ENCODE assay signal across 12 mouse cellular contexts in genomic region chr15:97049281-97049841, GRCm38 (mm10). TPM values are rescaled to one million over a fixed set of nuclear protein-coding genes. Genes with fewer than 3 reads are reported as not detected.
DNase-seq lines count a peak whose midpoint lies in the region; ATAC-seq and TF ChIP-seq lines count a peak whose summit lies in the region.
"Had no signal": no experiment of that assay in that cellular context is flagged by ENCODE, and none has a peak within 500 bp of the region (broad histone marks: within the 10 kb centered on the region; RNA-seq: fewer than 3 reads in every experiment).

No protein-coding gene starts in this region.

- ATAC-seq in heart, embryonic 14.5 days (ENCODE audit: insufficient number of reproducible peaks, insufficient read depth, low FRiP score, low read depth) = no peak
- ATAC-seq in lung, embryonic 15.5 days (ENCODE audit: borderline replicate concordance, extremely low read depth, low FRiP score, low TSS enrichment) = 0 out of 2 replicates have a peak, but pooled peaks have one; percentile 13
- ATAC-seq in lung, postnatal 0 days = no peak
- 0 out of 2 replicates have a peak, but pooled peaks have one; percentile 26 for ATAC-seq in embryonic facial prominence, embryonic 13.5 days (ENCODE audit: insufficient number of reproducible peaks, insufficient read depth, low FRiP score, low TSS enrichment, low read depth)
- ATAC-seq in stomach, embryonic 16.5 days (ENCODE audit: insufficient read depth, low FRiP score) = peak; percentile 21; the same call in 1 of the 2 replicates
- no peak for ATAC-seq in forebrain, embryonic 16.5 days

- H3K4me2 ChIP-seq in heart, embryonic 14.5 days (ENCODE audit: low read length) = peak overlapping the region; percentile 44
- H3K4me2 ChIP-seq in lung, embryonic 15.5 days = no peak overlapping the region
- H3K4me2 ChIP-seq in lung, postnatal 0 days (replicated peaks; ENCODE audit: low read depth, low read length) = no peak overlapping the region
- no peak overlapping the region for H3K4me2 ChIP-seq in embryonic facial prominence, embryonic 13.5 days
- no peak overlapping the region for H3K4me2 ChIP-seq in stomach, embryonic 16.5 days (ENCODE audit: low read depth, low read length)
- H3K4me2 ChIP-seq in forebrain, embryonic 16.5 days (ENCODE audit: low read length) = no peak overlapping the region

- H3K9me3 ChIP-seq in heart, embryonic 14.5 days (ENCODE audit: control insufficient read depth, low read length) = peaks cover 6% of the 10 kb centered on the region; the same call in 1 of the 2 replicates
- H3K9me3 ChIP-seq in lung, embryonic 15.5 days = no peaks in the 10 kb centered on the region
- no peaks in the 10 kb centered on the region for H3K9me3 ChIP-seq in lung, postnatal 0 days (ENCODE audit: low read length)
- 0 out of 2 replicates have a peak, but pooled peaks cover 4% of the 10 kb centered on the region for H3K9me3 ChIP-seq in embryonic facial prominence, embryonic 13.5 days
- H3K9me3 ChIP-seq in stomach, embryonic 16.5 days (replicated peaks; ENCODE audit: control insufficient read depth, low read length) = no peaks in the 10 kb centered on the region; the same call in 1 of the 2 replicates
- H3K9me3 ChIP-seq in forebrain, embryonic 16.5 days (ENCODE audit: control insufficient read depth, low read length) = no peaks in the 10 kb centered on the region

- WGBS in heart, embryonic 14.5 days = 57% methylated on average over 11 of the region's 11 CpGs
- WGBS in lung, embryonic 15.5 days = 51% methylated on average over 11 of the region's 11 CpGs
- 63% methylated on average over 11 of the region's 11 CpGs for WGBS in lung, postnatal 0 days
- 41% methylated on average over 11 of the region's 11 CpGs for WGBS in embryonic facial prominence, embryonic 13.5 days
- 44% methylated on average over 11 of the region's 11 CpGs for WGBS in stomach, embryonic 16.5 days
- 66% methylated on average over 11 of the region's 11 CpGs for WGBS in forebrain, embryonic 16.5 days

- 0 out of 4 replicates have a peak overlapping the region, but pooled peaks of 1 of the 2 experiments have one; percentile 1 for H3K4me3 ChIP-seq in heart, embryonic 14.5 days (ENCODE audit: control insufficient read depth in 1 of 2, insufficient read depth in 1 of 2, low read depth in 1 of 2, low read length in 2 of 2)
- no peak overlapping the region for H3K4me3 ChIP-seq in lung, embryonic 15.5 days
- no peak overlapping the region for H3K4me3 ChIP-seq in lung, postnatal 0 days (ENCODE audit: low read depth, low read length)
- no peak overlapping the region for H3K4me3 ChIP-seq in embryonic facial prominence, embryonic 13.5 days
- H3K4me3 ChIP-seq in stomach, embryonic 16.5 days (replicated peaks; ENCODE audit: low read length) = no peak overlapping the region
- H3K4me3 ChIP-seq in forebrain, embryonic 16.5 days (replicated peaks; ENCODE audit: low read length) = no peak overlapping the region
- H3K4me3 ChIP-seq: myocyte had no signal

- peak overlapping the region; percentile 45; the same call in 1 of the 2 replicates for H3K9ac ChIP-seq in heart, embryonic 14.5 days (ENCODE audit: low read length)
- no peak overlapping the region for H3K9ac ChIP-seq in lung, embryonic 15.5 days
- no peak overlapping the region for H3K9ac ChIP-seq in lung, postnatal 0 days (replicated peaks; ENCODE audit: low read depth)
- 0 out of 2 replicates have a peak overlapping the region, but pooled peaks have one; percentile 32 for H3K9ac ChIP-seq in embryonic facial prominence, embryonic 13.5 days
- H3K9ac ChIP-seq in stomach, embryonic 16.5 days (ENCODE audit: low read length) = no peak overlapping the region
- H3K9ac ChIP-seq in forebrain, embryonic 16.5 days (replicated peaks; ENCODE audit: low read depth, low read length) = no peak overlapping the region

- no peak for DNase-seq in heart, adult 11 months
- DNase-seq in lung, postnatal 0 days (ENCODE audit: low spot score) = no peak
- no peak for DNase-seq in thymus, postnatal 25 days
- DNase-seq: cerebellum, postnatal 14 days; gastrocnemius, postnatal 25 days had no signal

- H3K4me1 ChIP-seq in heart, embryonic 14.5 days (ENCODE audit: control insufficient read depth in 2 of 2, insufficient read depth in 2 of 2, low read length in 2 of 2) = peaks cover 23 to 39% of the 10 kb centered on the region in 2 experiments
- H3K4me1 ChIP-seq in lung, embryonic 15.5 days = peaks cover 6% of the 10 kb centered on the region
- H3K4me1 ChIP-seq in lung, postnatal 0 days (ENCODE audit: insufficient read depth, low read depth, low read length) = no peaks in the 10 kb centered on the region; the same call in 1 of the 2 replicates
- H3K4me1 ChIP-seq in embryonic facial prominence, embryonic 13.5 days = peaks cover 24% of the 10 kb centered on the region; the same call in 1 of the 2 replicates
- peaks cover 6% of the 10 kb centered on the region; the same call in 1 of the 2 replicates for H3K4me1 ChIP-seq in stomach, embryonic 16.5 days (ENCODE audit: control insufficient read depth, insufficient read depth, low read length)
- H3K4me1 ChIP-seq in forebrain, embryonic 16.5 days (replicated peaks; ENCODE audit: control insufficient read depth, insufficient read depth, low read length) = 0 out of 2 replicates have a peak, but pooled peaks cover under 1% of the 10 kb centered on the region
- H3K4me1 ChIP-seq: megakaryocyte, embryonic 14.5 days had no signal

- peak overlapping the region; percentile 43 to 61; a peak in 3 of 4 replicates for H3K27ac ChIP-seq in heart, embryonic 14.5 days (replicated peaks in 1 of 2; ENCODE audit: control insufficient read depth in 1 of 2, insufficient read depth in 1 of 2, low read depth in 2 of 2, low read length in 2 of 2)
- no peak overlapping the region for H3K27ac ChIP-seq in lung, embryonic 15.5 days
- no peak overlapping the region for H3K27ac ChIP-seq in lung, postnatal 0 days (ENCODE audit: low read length)
- H3K27ac ChIP-seq in embryonic facial prominence, embryonic 13.5 days = no peak overlapping the region
- no peak overlapping the region; the same call in 1 of the 2 replicates for H3K27ac ChIP-seq in stomach, embryonic 16.5 days (ENCODE audit: low read length)
- H3K27ac ChIP-seq in forebrain, embryonic 16.5 days (ENCODE audit: low read length) = no peak overlapping the region

- H3K27me3 ChIP-seq in heart, embryonic 14.5 days (ENCODE audit: control insufficient read depth, insufficient read depth, low read length) = no peaks in the 10 kb centered on the region
- H3K27me3 ChIP-seq in lung, embryonic 15.5 days = no peaks in the 10 kb centered on the region
- H3K27me3 ChIP-seq in lung, postnatal 0 days (replicated peaks; ENCODE audit: insufficient read depth, low read length) = no peaks in the 10 kb centered on the region
- no peaks in the 10 kb centered on the region for H3K27me3 ChIP-seq in embryonic facial prominence, embryonic 13.5 days
- no peaks in the 10 kb centered on the region for H3K27me3 ChIP-seq in stomach, embryonic 16.5 days (ENCODE audit: control insufficient read depth, insufficient read depth, low read length)
- no peaks in the 10 kb centered on the region; the same call in 1 of the 2 replicates for H3K27me3 ChIP-seq in forebrain, embryonic 16.5 days (replicated peaks; ENCODE audit: control insufficient read depth, insufficient read depth, low read length)

- no peaks in the 10 kb centered on the region for H3K36me3 ChIP-seq in heart, embryonic 14.5 days (ENCODE audit: control insufficient read depth, insufficient read depth, low read length)
- H3K36me3 ChIP-seq in lung, embryonic 15.5 days = no peaks in the 10 kb centered on the region
- H3K36me3 ChIP-seq in lung, postnatal 0 days (ENCODE audit: insufficient read depth, low read length) = no peaks in the 10 kb centered on the region
- no peaks in the 10 kb centered on the region for H3K36me3 ChIP-seq in embryonic facial prominence, embryonic 13.5 days
- H3K36me3 ChIP-seq in stomach, embryonic 16.5 days (ENCODE audit: control insufficient read depth, insufficient read depth, low read length) = no peaks in the 10 kb centered on the region
- no peaks in the 10 kb centered on the region for H3K36me3 ChIP-seq in forebrain, embryonic 16.5 days (ENCODE audit: control insufficient read depth, insufficient read depth)

- no peak for TF ChIP-seq EP300 in lung, postnatal 0 days (IDR thresholded peaks at IDR 0.05)

- no peak for TF ChIP-seq CTCF in lung, postnatal 0 days (IDR thresholded peaks at IDR 0.05)

RNA-seq across cellular contexts. Expression of gene Slc38a4, which starts 6.4 kb away (rescaled TPM):
- polyA plus RNA-seq in heart, embryonic 14.5 days (2014; fragmentation: Nextera tagmentation; extraction: Ambion mirVana) = 121 and 127 TPM in 2 replicates
- 70.0 and 74.0 TPM in 2 replicates for polyA plus RNA-seq in lung, embryonic 15.5 days (2015; fragmentation: Nextera tagmentation; extraction: Ambion mirVana)
- polyA plus RNA-seq in lung, postnatal 0 days (2015; fragmentation: Nextera tagmentation; extraction: Ambion mirVana) = 15.6 and 23.9 TPM in 2 replicates
- polyA plus RNA-seq in embryonic facial prominence, embryonic 13.5 days (2015; fragmentation: Nextera tagmentation; extraction: Ambion mirVana) = 46.9 and 47.8 TPM in 2 replicates
- polyA plus RNA-seq in stomach, embryonic 16.5 days (2015; fragmentation: Nextera tagmentation; extraction: Ambion mirVana) = 51.7 and 63.0 TPM in 2 replicates
- 3.7 and 5.0 TPM in 2 replicates for polyA plus RNA-seq in forebrain, embryonic 16.5 days (2015; fragmentation: Nextera tagmentation; extraction: Ambion mirVana)

Comparison
In these comparisons a context has a peak if more than half of its experiments do, and no peak if none do; other contexts are left out.
1. ATAC-seq: peak in lung, embryonic 15.5 days (single experiment), embryonic facial prominence, embryonic 13.5 days (single experiment) and stomach, embryonic 16.5 days (single experiment); none in heart, embryonic 14.5 days (single experiment), lung, postnatal 0 days (single experiment) and forebrain, embryonic 16.5 days (single experiment).
2. H3K27ac ChIP-seq: peak in heart, embryonic 14.5 days (2 of 2); none in lung, embryonic 15.5 days (single experiment), lung, postnatal 0 days (single experiment), embryonic facial prominence, embryonic 13.5 days (single experiment), stomach, embryonic 16.5 days (single experiment) and forebrain, embryonic 16.5 days (single experiment).
3. H3K9ac ChIP-seq: peak in heart, embryonic 14.5 days (single experiment) and embryonic facial prominence, embryonic 13.5 days (single experiment); none in lung, embryonic 15.5 days (single experiment), lung, postnatal 0 days (single experiment), stomach, embryonic 16.5 days (single experiment) and forebrain, embryonic 16.5 days (single experiment).